Mouse (Mus musculus) spleen, adult 2 months (tissue): ENCODE data around the gene Vmn2r55.
"Not testable (repeated sequence)": the region's sequence is repeated elsewhere in the genome, so short reads cannot be mapped to it uniquely, and the experiment has no call there.

ENCODE experiments used
- CTCF ChIP-seq: fragments of 200-500 bp; IDR thresholded peaks from 2 replicates; pipeline ENCODE4 v1.5.1; 2011; ENCODE audit warnings: mild to moderate bottlenecking, inconsistent platforms; ENCODE audit not compliant: insufficient read depth, insufficient read length, insufficient replicate concordance; ENCODE audit errors: extremely low read depth
- POLR2A ChIP-seq: fragments of 200-500 bp; IDR thresholded peaks from 2 replicates; pipeline ENCODE4 v1.6.1; 2011; ENCODE audit warnings: low read depth, low read length, inconsistent platforms

DNA sequence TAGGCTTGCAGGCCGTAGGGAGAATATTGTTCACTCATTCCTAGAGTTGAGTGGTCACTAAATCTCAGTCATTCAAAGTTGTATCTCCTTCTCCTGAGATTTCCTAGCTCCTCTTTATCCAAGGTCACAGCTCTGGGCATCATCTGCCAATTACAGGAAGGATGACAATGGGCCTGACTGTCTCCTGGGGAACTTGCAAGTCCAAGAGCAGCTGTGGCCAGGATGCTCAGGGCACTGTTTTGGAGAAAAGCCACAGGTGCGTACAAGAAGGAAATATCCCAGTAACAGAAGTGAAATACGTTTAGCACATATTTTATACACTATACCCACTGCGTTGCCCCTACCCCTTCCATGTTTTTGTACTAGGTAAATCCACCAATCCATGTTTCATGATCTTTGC lies 44.6 kb downstream of the Vmn2r55 start, which contains the start of gene Vmn2r54:
- TF ChIP-seq POLR2A, CTCF: not testable (repeated sequence)
